Mouse (Mus musculus): Measurements from ENCODE around the gene Als2. TPM values are rescaled to one million over a fixed set of nuclear protein-coding genes. Genes with fewer than 3 reads are reported as not detected.

The Als2 gene
- polyA plus RNA-seq, 1 experiment from 2014 or later = 21.4 TPM

GRCm38 (mm10) chr1:59222101-59222825 is 14.8 kb downstream of the Als2 start:
- Histone ChIP-seq H3K4me2 (ENCODE audit: low read depth, low read length, severe bottlenecking) (no peak overlapping the region), H3K27me3 (ENCODE audit: control insufficient read depth, insufficient read depth, low read length) (no peaks in the 10 kb centered on the region), H3K4me1 (replicated peaks; ENCODE audit: control insufficient read depth, insufficient read depth, low read length) (no peaks in the 10 kb centered on the region), H3K9me3 (ENCODE audit: control insufficient read depth, low read length) (no peaks in the 10 kb centered on the region), H3K9ac (ENCODE audit: low read length) (no peak overlapping the region), H3K27ac (ENCODE audit: low read depth, low read length) (no peak overlapping the region), H3K4me3 (ENCODE audit: low read depth, low read length) (no peak overlapping the region), H3K36me3 (ENCODE audit: control insufficient read depth, insufficient read depth, low read length) (no peaks in the 10 kb centered on the region)
- no peak for ATAC-seq (replicated peaks; ENCODE audit: low FRiP score)
- WGBS = 93% methylated on average over 7 of the region's 7 CpGs
- no peak for DNase-seq (ENCODE audit: low spot score)

- no peak for ATAC-seq (replicated peaks; ENCODE audit: low FRiP score)
- 91% methylated on average over 2 of the region's 2 CpGs for WGBS
These were observed 15.4 kb downstream of the Als2 start for GRCm38 (mm10) chr1:59221591-59221990.

GRCm38 (mm10) chr1:59220371-59220770 is 16.7 kb downstream of the Als2 start:
- Histone ChIP-seq H3K4me1 (replicated peaks; ENCODE audit: control insufficient read depth, insufficient read depth, low read length) (no peaks in the 10 kb centered on the region), H3K9ac (ENCODE audit: low read length) (no peak overlapping the region), H3K4me3 (ENCODE audit: low read depth, low read length) (no peak overlapping the region), H3K9me3 (ENCODE audit: control insufficient read depth, low read length) (no peaks in the 10 kb centered on the region), H3K4me2 (ENCODE audit: low read depth, low read length, severe bottlenecking) (no peak overlapping the region), H3K27ac (ENCODE audit: low read depth, low read length) (no peak overlapping the region), H3K36me3 (ENCODE audit: control insufficient read depth, insufficient read depth, low read length) (no peaks in the 10 kb centered on the region), H3K27me3 (ENCODE audit: control insufficient read depth, insufficient read depth, low read length) (no peaks in the 10 kb centered on the region)
- DNase-seq (ENCODE audit: low spot score) = no peak
- no peak for ATAC-seq (replicated peaks; ENCODE audit: low FRiP score)
- 65% methylated on average over 3 of the region's 3 CpGs for WGBS

More at GRCm38 (mm10) chr1:59221591-59221990, 15.4 kb downstream of the Als2 start:
- Histone ChIP-seq H3K36me3 (ENCODE audit: control insufficient read depth, insufficient read depth, low read length) (no peaks in the 10 kb centered on the region), H3K27me3 (ENCODE audit: control insufficient read depth, insufficient read depth, low read length) (no peaks in the 10 kb centered on the region), H3K4me3 (ENCODE audit: low read depth, low read length) (no peak overlapping the region), H3K4me2 (ENCODE audit: low read depth, low read length, severe bottlenecking) (no peak overlapping the region), H3K27ac (ENCODE audit: low read depth, low read length) (no peak overlapping the region), H3K9me3 (ENCODE audit: control insufficient read depth, low read length) (no peaks in the 10 kb centered on the region), H3K9ac (ENCODE audit: low read length) (no peak overlapping the region), H3K4me1 (replicated peaks; ENCODE audit: control insufficient read depth, insufficient read depth, low read length) (no peaks in the 10 kb centered on the region)
- no peak for DNase-seq (ENCODE audit: low spot score)

- ATAC-seq (replicated peaks; ENCODE audit: low FRiP score) = no peak
- no peak overlapping the region for H3K9ac ChIP-seq (ENCODE audit: low read length)
- H3K4me1 ChIP-seq (replicated peaks; ENCODE audit: control insufficient read depth, insufficient read depth, low read length) = no peaks in the 10 kb centered on the region
- H3K4me3 ChIP-seq (ENCODE audit: low read depth, low read length) = no peak overlapping the region
- H3K9me3 ChIP-seq (ENCODE audit: control insufficient read depth, low read length) = no peaks in the 10 kb centered on the region
- no peaks in the 10 kb centered on the region for H3K36me3 ChIP-seq (ENCODE audit: control insufficient read depth, insufficient read depth, low read length)
- H3K27me3 ChIP-seq (ENCODE audit: control insufficient read depth, insufficient read depth, low read length) = no peaks in the 10 kb centered on the region
- 91% methylated on average over 11 of the region's 11 CpGs for WGBS
- DNase-seq (ENCODE audit: low spot score) = no peak
- no peak overlapping the region for H3K27ac ChIP-seq (ENCODE audit: low read depth, low read length)
- H3K4me2 ChIP-seq (ENCODE audit: low read depth, low read length, severe bottlenecking) = no peak overlapping the region
These were observed 21.6 kb downstream of the Als2 start for GRCm38 (mm10) chr1:59215446-59215845.

- H3K27me3 ChIP-seq (ENCODE audit: control insufficient read depth, insufficient read depth, low read length) = no peaks in the 10 kb centered on the region
- H3K36me3 ChIP-seq (ENCODE audit: control insufficient read depth, insufficient read depth, low read length) = no peaks in the 10 kb centered on the region
- no CpG with 5 or more reads among the region's 1 CpGs for WGBS
- no peak overlapping the region for H3K4me2 ChIP-seq (ENCODE audit: low read depth, low read length, severe bottlenecking)
- H3K4me1 ChIP-seq (replicated peaks; ENCODE audit: control insufficient read depth, insufficient read depth, low read length) = no peaks in the 10 kb centered on the region
- no peaks in the 10 kb centered on the region for H3K9me3 ChIP-seq (ENCODE audit: control insufficient read depth, low read length)
- H3K9ac ChIP-seq (ENCODE audit: low read length) = no peak overlapping the region
- H3K27ac ChIP-seq (ENCODE audit: low read depth, low read length) = no peak overlapping the region
- no peak overlapping the region for H3K4me3 ChIP-seq (ENCODE audit: low read depth, low read length)
- ATAC-seq (replicated peaks; ENCODE audit: low FRiP score) = no peak
- no peak for DNase-seq (ENCODE audit: low spot score)
These were observed 24.1 kb downstream of the Als2 start for GRCm38 (mm10) chr1:59212951-59213350.

- WGBS = 92% methylated on average over 5 of the region's 5 CpGs
- Histone ChIP-seq H3K27me3 (ENCODE audit: control insufficient read depth, insufficient read depth, low read length) (no peaks in the 10 kb centered on the region), H3K9me3 (ENCODE audit: control insufficient read depth, low read length) (no peaks in the 10 kb centered on the region), H3K4me2 (ENCODE audit: low read depth, low read length, severe bottlenecking) (no peak overlapping the region), H3K27ac (ENCODE audit: low read depth, low read length) (no peak overlapping the region), H3K4me1 (replicated peaks; ENCODE audit: control insufficient read depth, insufficient read depth, low read length) (no peaks in the 10 kb centered on the region), H3K9ac (ENCODE audit: low read length) (no peak overlapping the region), H3K4me3 (ENCODE audit: low read depth, low read length) (no peak overlapping the region), H3K36me3 (ENCODE audit: control insufficient read depth, insufficient read depth, low read length) (no peaks in the 10 kb centered on the region)
- ATAC-seq (replicated peaks; ENCODE audit: low FRiP score) (no peak), DNase-seq (ENCODE audit: low spot score) (no peak)
These were observed 24.8 kb downstream of the Als2 start for GRCm38 (mm10) chr1:59212076-59212779.

- no peaks in the 10 kb centered on the region for H3K4me1 ChIP-seq (replicated peaks; ENCODE audit: control insufficient read depth, insufficient read depth, low read length)
- DNase-seq (ENCODE audit: low spot score) (no peak), ATAC-seq (replicated peaks; ENCODE audit: low FRiP score) (no peak)
- no peak overlapping the region for H3K4me2 ChIP-seq (ENCODE audit: low read depth, low read length, severe bottlenecking)
- H3K4me3 ChIP-seq (ENCODE audit: low read depth, low read length) = no peak overlapping the region
- no peaks in the 10 kb centered on the region for H3K27me3 ChIP-seq (ENCODE audit: control insufficient read depth, insufficient read depth, low read length)
- no peak overlapping the region for H3K27ac ChIP-seq (ENCODE audit: low read depth, low read length)
- H3K9me3 ChIP-seq (ENCODE audit: control insufficient read depth, low read length) = no peaks in the 10 kb centered on the region
- no peaks in the 10 kb centered on the region for H3K36me3 ChIP-seq (ENCODE audit: control insufficient read depth, insufficient read depth, low read length)
- H3K9ac ChIP-seq (ENCODE audit: low read length) = no peak overlapping the region
- WGBS = 91% methylated on average over 4 of the region's 4 CpGs
These were observed 25.4 kb downstream of the Als2 start for GRCm38 (mm10) chr1:59211651-59212050.

GRCm38 (mm10) chr1:59208331-59208730 is 28.7 kb downstream of the Als2 start:
- Histone ChIP-seq H3K9me3 (ENCODE audit: control insufficient read depth, low read length) (no peaks in the 10 kb centered on the region), H3K27ac (ENCODE audit: low read depth, low read length) (no peak overlapping the region), H3K4me2 (ENCODE audit: low read depth, low read length, severe bottlenecking) (no peak overlapping the region), H3K4me3 (ENCODE audit: low read depth, low read length) (no peak overlapping the region), H3K9ac (ENCODE audit: low read length) (no peak overlapping the region), H3K27me3 (ENCODE audit: control insufficient read depth, insufficient read depth, low read length) (no peaks in the 10 kb centered on the region), H3K36me3 (ENCODE audit: control insufficient read depth, insufficient read depth, low read length) (no peaks in the 10 kb centered on the region), H3K4me1 (replicated peaks; ENCODE audit: control insufficient read depth, insufficient read depth, low read length) (no peaks in the 10 kb centered on the region)
- ATAC-seq (replicated peaks; ENCODE audit: low FRiP score) (no peak), DNase-seq (ENCODE audit: low spot score) (no peak)
- 95% methylated on average over 1 of the region's 1 CpGs for WGBS

- 92% methylated on average over 1 of the region's 1 CpGs for WGBS
These were observed 32.5 kb downstream of the Als2 start for GRCm38 (mm10) chr1:59204489-59204888.

More at GRCm38 (mm10) chr1:59204489-59204888, 32.5 kb downstream of the Als2 start:
- Histone ChIP-seq H3K9ac (ENCODE audit: low read length) (no peak overlapping the region), H3K27ac (ENCODE audit: low read depth, low read length) (no peak overlapping the region), H3K9me3 (ENCODE audit: control insufficient read depth, low read length) (no peaks in the 10 kb centered on the region), H3K4me1 (replicated peaks; ENCODE audit: control insufficient read depth, insufficient read depth, low read length) (no peaks in the 10 kb centered on the region), H3K4me2 (ENCODE audit: low read depth, low read length, severe bottlenecking) (no peak overlapping the region), H3K4me3 (ENCODE audit: low read depth, low read length) (no peak overlapping the region), H3K36me3 (ENCODE audit: control insufficient read depth, insufficient read depth, low read length) (no peaks in the 10 kb centered on the region), H3K27me3 (ENCODE audit: control insufficient read depth, insufficient read depth, low read length) (no peaks in the 10 kb centered on the region)
- DNase-seq (ENCODE audit: low spot score) (no peak), ATAC-seq (replicated peaks; ENCODE audit: low FRiP score) (no peak)
